Mouse (Mus musculus) MEL (cell line): ENCODE measurements around the gene Gss.

ENCODE experiments used
- CTCF ChIP-seq, 3 experiments: IDR thresholded peaks in 2 of 3; conservative IDR thresholded peaks in 1 of 3; 2 replicates each; pipeline ENCODE4 v1.5.1; 2011 to 2012; ENCODE audit warnings: low read length in 3 of 3, low read depth in 2 of 3, mild to moderate bottlenecking in 2 of 3, improper control_type of control experiment in 1 of 3, inconsistent platforms in 1 of 3, mixed read lengths in 1 of 3, moderate library complexity in 1 of 3; ENCODE audit not compliant: control insufficient read depth in 1 of 3, insufficient read depth in 1 of 3, poor library complexity in 1 of 3, severe bottlenecking in 1 of 3
- ETS1 ChIP-seq: IDR thresholded peaks from 2 replicates; pipeline ENCODE4 v1.6.1; 2012; ENCODE audit warnings: low read depth, mild to moderate bottlenecking, inconsistent platforms, low read length, improper control_type of control experiment, moderate library complexity
- GATA1 ChIP-seq: IDR thresholded peaks from 2 replicates; pipeline ENCODE4 v1.6.1; 2011; ENCODE audit warnings: low read depth, low read length, improper control_type of control experiment
- NRF1 ChIP-seq: IDR thresholded peaks from 2 replicates; pipeline ENCODE4 v1.6.1; 2014; ENCODE audit warnings: low read depth, mild to moderate bottlenecking, inconsistent platforms, low read length, improper control_type of control experiment, moderate library complexity; ENCODE audit not compliant: poor library complexity, insufficient read depth, severe bottlenecking
- POLR2AphosphoS2 ChIP-seq: IDR thresholded peaks from 2 replicates; pipeline ENCODE4 v1.6.1; 2011; ENCODE audit warnings: low read length, improper control_type of control experiment
- SMC3 ChIP-seq: IDR thresholded peaks from 2 replicates; pipeline ENCODE4 v1.6.1; 2011; ENCODE audit warnings: low read depth, low read length, improper control_type of control experiment
- TBP ChIP-seq: IDR thresholded peaks from 2 replicates; pipeline ENCODE4 v1.8.0; 2011; ENCODE audit warnings: low read depth, low read length, improper control_type of control experiment
- ZC3H11A ChIP-seq: IDR thresholded peaks from 2 replicates; pipeline ENCODE4 v1.6.1; 2012; ENCODE audit warnings: low read depth, mild to moderate bottlenecking, inconsistent platforms, low read length, improper control_type of control experiment

DNA sequence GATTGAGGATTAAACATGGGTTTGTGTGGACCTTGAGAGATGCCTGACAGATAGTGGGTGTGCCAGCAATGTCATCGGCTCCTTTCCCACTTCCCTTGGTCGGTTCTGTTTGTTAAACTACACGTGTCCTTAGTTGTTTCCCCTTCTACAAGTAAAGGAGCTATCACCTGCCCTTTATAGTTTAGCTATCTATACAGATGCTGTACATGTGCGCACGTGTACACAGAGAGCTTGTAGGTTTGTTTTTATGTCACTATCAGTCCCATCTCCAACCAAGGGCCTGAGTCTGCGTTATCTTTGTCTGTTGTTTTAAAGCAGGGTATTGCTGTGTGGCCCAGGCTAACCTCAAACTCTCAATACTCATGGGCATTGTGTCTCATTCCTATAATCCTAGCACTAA is 31.4 kb upstream of the Gss start:
- TF ChIP-seq TBP (no peak), ZC3H11A (no peak), GATA1 (peak; percentile 41), POLR2AphosphoS2 (no peak), SMC3 (no peak), ETS1 (no peak), NRF1 (no peak), CTCF (IDR thresholded peaks at IDR 0.05 in 2 of 3, conservative IDR thresholded peaks at IDR 0.05 in 1 of 3; ENCODE audit: control insufficient read depth in 1 of 3, insufficient read depth in 1 of 3, low read depth in 2 of 3, low read length in 3 of 3, poor library complexity in 1 of 3, severe bottlenecking in 1 of 3) (no peak)
